Mouse (Mus musculus) E14TG2a.4 (cell line): ENCODE measurements around the gene Zfp747.
"Not testable (repeated sequence)": the region's sequence is repeated elsewhere in the genome, so short reads cannot be mapped to it uniquely, and the experiment has no call there.

Experiments
- H3K27me3 ChIP-seq: 2 replicates; pipeline ENCODE4 v1.6.1; 2014; ENCODE audit warnings: low read length, control low read depth; ENCODE audit not compliant: insufficient read depth
- H3K36me3 ChIP-seq: 2 replicates; pipeline ENCODE4 v1.6.1; 2014; ENCODE audit warnings: low read length, control low read depth; ENCODE audit not compliant: insufficient read depth
- H3K4me1 ChIP-seq: replicated peaks from 2 replicates; pipeline ENCODE4 v1.6.1; 2014; ENCODE audit warnings: low read depth, low read length, control low read depth
- H3K4me3 ChIP-seq: replicated peaks from 2 replicates; pipeline ENCODE4 v1.5.1; 2014; ENCODE audit warnings: mild to moderate bottlenecking, low read length
- H3K9me3 ChIP-seq: 2 replicates; pipeline ENCODE4 v1.6.1; 2014; ENCODE audit warnings: low read length, control low read depth
- CTCF ChIP-seq: conservative IDR thresholded peaks from 2 replicates; pipeline ENCODE4 v1.5.1; 2014; ENCODE audit warnings: low read length
- NANOG ChIP-seq: IDR thresholded peaks from 2 replicates; pipeline ENCODE4 v1.6.1; 2014; ENCODE audit warnings: borderline replicate concordance, low read length, mixed read lengths
- POU5F1 ChIP-seq: IDR thresholded peaks from 2 replicates; pipeline ENCODE4 v1.6.1; 2014; ENCODE audit warnings: low read length, borderline replicate concordance

The Zfp747 gene

GRCm38 (mm10) chr7:127378310-127378921 lies 2.6 kb upstream of the Zfp747 start:
- Histone ChIP-seq H3K36me3 (peaks cover 18% of the 10 kb centered on the region), H3K9me3 (no peaks in the 10 kb centered on the region), H3K4me3 (no peak overlapping the region), H3K27me3 (0 out of 2 replicates have a peak, but pooled peaks cover 3% of the 10 kb centered on the region), H3K4me1 (peaks cover 17% of the 10 kb centered on the region)
- TF ChIP-seq CTCF (no peak), POU5F1 (no peak), NANOG (no peak)

GRCm38 (mm10) chr7:127371870-127372269 lies 4.0 kb downstream of the Zfp747 start:
- peaks cover 27% of the 10 kb centered on the region for H3K4me1 ChIP-seq
- not testable (repeated sequence) for H3K9me3 ChIP-seq, H3K27me3 ChIP-seq, H3K4me3 ChIP-seq
- peaks cover 20% of the 10 kb centered on the region for H3K36me3 ChIP-seq
- peak; percentile 45 for TF ChIP-seq CTCF

GRCm38 (mm10) chr7:127371213-127371612 lies 4.6 kb downstream of the Zfp747 start:
- TF ChIP-seq NANOG (no peak), CTCF (no peak), POU5F1 (no peak)

GRCm38 (mm10) chr7:127366249-127366648 lies 9.6 kb downstream of the Zfp747 start:
- no peak for TF ChIP-seq POU5F1
- no peak for TF ChIP-seq CTCF
- TF ChIP-seq NANOG: no peak
- Histone ChIP-seq H3K9me3 (no peaks in the 10 kb centered on the region), H3K4me1 (peaks cover 30% of the 10 kb centered on the region), H3K36me3 (no peaks in the 10 kb centered on the region), H3K4me3 (no peak overlapping the region), H3K27me3 (peaks cover 26% of the 10 kb centered on the region)

More at GRCm38 (mm10) chr7:127371213-127371612, 4.6 kb downstream of the Zfp747 start:
- H3K27me3 ChIP-seq: no peaks in the 10 kb centered on the region
- H3K36me3 ChIP-seq: peaks cover 20% of the 10 kb centered on the region
- H3K4me3 ChIP-seq: no peak overlapping the region
- H3K4me1 ChIP-seq: peaks cover 27% of the 10 kb centered on the region
- no peaks in the 10 kb centered on the region for H3K9me3 ChIP-seq

- H3K9me3 ChIP-seq: no peaks in the 10 kb centered on the region
- peak overlapping the region; percentile 77 for H3K4me3 ChIP-seq
- H3K36me3 ChIP-seq: no peaks in the 10 kb centered on the region
- H3K4me1 ChIP-seq: peaks cover 30% of the 10 kb centered on the region
- TF ChIP-seq CTCF (no peak), NANOG (no peak), POU5F1 (no peak)
- peaks cover 37% of the 10 kb centered on the region for H3K27me3 ChIP-seq
Measured at GRCm38 (mm10) chr7:127364166-127364565, 11.7 kb downstream of the Zfp747 start.

- Histone ChIP-seq H3K36me3 (no peaks in the 10 kb centered on the region), H3K4me1 (peaks cover 26% of the 10 kb centered on the region), H3K9me3 (no peaks in the 10 kb centered on the region), H3K4me3 (peak overlapping the region; percentile 77), H3K27me3 (peaks cover 37% of the 10 kb centered on the region)
- TF ChIP-seq NANOG: no peak
- TF ChIP-seq POU5F1: no peak
- no peak for TF ChIP-seq CTCF
Measured at GRCm38 (mm10) chr7:127363475-127363921, 12.4 kb downstream of the Zfp747 start.

GRCm38 (mm10) chr7:127362418-127362817 lies 13.4 kb downstream of the Zfp747 start:
- H3K27me3 ChIP-seq: peaks cover 41% of the 10 kb centered on the region
- not testable (repeated sequence) for H3K36me3 ChIP-seq, H3K4me3 ChIP-seq, H3K9me3 ChIP-seq
- peak; percentile 86 for TF ChIP-seq CTCF
- peaks cover 22% of the 10 kb centered on the region for H3K4me1 ChIP-seq

GRCm38 (mm10) chr7:127361449-127361848 lies 14.4 kb downstream of the Zfp747 start:
- Histone ChIP-seq H3K4me3 (no peak overlapping the region), H3K36me3 (no peaks in the 10 kb centered on the region), H3K27me3 (peaks cover 41% of the 10 kb centered on the region), H3K9me3 (no peaks in the 10 kb centered on the region), H3K4me1 (peaks cover 22% of the 10 kb centered on the region)
- TF ChIP-seq CTCF (no peak), POU5F1 (no peak), NANOG (no peak)

GRCm38 (mm10) chr7:127360265-127360664 lies 15.6 kb downstream of the Zfp747 start:
- no peak for TF ChIP-seq POU5F1
- no peak for TF ChIP-seq CTCF
- TF ChIP-seq NANOG: no peak
- H3K27me3 ChIP-seq: peaks cover 35% of the 10 kb centered on the region
- no peak overlapping the region for H3K4me3 ChIP-seq
- peaks cover 22% of the 10 kb centered on the region for H3K4me1 ChIP-seq
- H3K36me3 ChIP-seq: no peaks in the 10 kb centered on the region
- H3K9me3 ChIP-seq: no peaks in the 10 kb centered on the region
